Mouse (Mus musculus) adrenal gland, adult 10 weeks (tissue): Measurements from ENCODE around the gene Pou3f4. TPM values are rescaled to one million over a fixed set of nuclear protein-coding genes. Genes with fewer than 3 reads are reported as not detected.

Source experiments
- polyA plus RNA-seq: library from polyadenylated mRNA; stranded (reverse); fragments of 350-450 nt; fragmentation: Illumina TruSeq; extraction: RNeasy Lipid Tissue Mini Kit (QIAGEN cat#74804); gene quantifications from one replicate; pipeline ENCODE4 v1.2.3, GENCODE M21; 2014; ENCODE audit warnings: low read depth, low replicate concordance

Pou3f4 gene
- polyA plus RNA-seq, result not detected

GRCm38 (mm10) chrX:110814151-110814571, at the start of gene Pou3f4:
Gene Pou3f4 (plus strand): TSS chrX:110814280.

